ENCODE assay signal across 21 mouse cellular contexts in the genomic region with DNA sequence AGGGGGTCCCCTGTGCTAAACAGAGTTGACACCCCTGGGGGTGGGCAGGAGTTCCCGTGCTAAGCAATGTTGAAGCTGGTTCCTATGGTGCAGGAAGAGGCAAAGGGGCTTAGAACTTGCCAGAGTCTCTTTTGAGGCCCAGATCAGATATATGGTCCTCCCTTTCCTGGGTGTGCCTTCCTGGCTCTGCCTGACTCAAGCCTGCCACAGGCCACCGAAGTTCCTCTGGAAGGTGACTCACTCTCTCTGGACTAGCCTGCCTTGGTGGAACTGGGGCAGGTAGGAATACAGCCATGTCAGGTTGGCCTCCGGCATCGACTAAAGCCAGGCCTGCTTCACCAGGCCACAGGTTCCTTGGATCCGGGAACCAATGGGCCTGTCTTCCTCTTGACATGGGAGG. TPM values are rescaled to one million over a fixed set of nuclear protein-coding genes. Genes with fewer than 3 reads are reported as not detected.
A peak's percentile ranks its signal among the peaks of the same experiment; 100 is the strongest.
DNase-seq lines count a peak whose midpoint lies in the region; ATAC-seq lines count a peak whose summit lies in the region.
"Had no signal": no experiment of that assay in that cellular context is flagged by ENCODE, and none has a peak within 500 bp of the region (broad histone marks: within the 10 kb centered on the region; RNA-seq: fewer than 3 reads in every experiment).

No protein-coding gene starts in this region.

- no peak for ATAC-seq in stomach, embryonic 16.5 days (ENCODE audit: insufficient read depth, low FRiP score)
- ATAC-seq: activated CD4-positive, CD25-positive, alpha-beta regulatory T cell, adult 4 months; forebrain, embryonic 13.5 days; forebrain, embryonic 15.5 days; forebrain, postnatal 0 days; Patski had no signal

- intact Hi-C loops in heart, postnatal 14 days (cut with DNase I) = no loop called here

- H3K4me3 ChIP-seq in heart, embryonic 10.5 days = no peak overlapping the region
- H3K4me3 ChIP-seq in stomach, embryonic 16.5 days (replicated peaks; ENCODE audit: low read length) = no peak overlapping the region
- H3K4me3 ChIP-seq: embryonic facial prominence, embryonic 10.5 days; embryonic facial prominence, embryonic 12.5 days; forebrain, embryonic 13.5 days; forebrain, embryonic 15.5 days had no signal

- no peak overlapping the region for H3K4me2 ChIP-seq in stomach, embryonic 16.5 days (ENCODE audit: low read depth, low read length)
- H3K4me2 ChIP-seq: embryonic facial prominence, embryonic 12.5 days; forebrain, embryonic 13.5 days; forebrain, embryonic 15.5 days had no signal

- WGBS in heart, embryonic 10.5 days = 78% methylated on average over 5 of the region's 5 CpGs
- WGBS in stomach, embryonic 16.5 days = 84% methylated on average over 5 of the region's 5 CpGs

- peaks cover 53% of the 10 kb centered on the region for H3K4me1 ChIP-seq in heart, embryonic 10.5 days
- H3K4me1 ChIP-seq in stomach, embryonic 16.5 days (ENCODE audit: control insufficient read depth, insufficient read depth, low read length) = peaks cover 35% of the 10 kb centered on the region

- no peak for DNase-seq in heart, embryonic 10.5 days (ENCODE audit: low spot score)
- no peak for DNase-seq in heart, postnatal 14 days
- DNase-seq in 416B (ENCODE audit: low read depth) = peak; percentile 68
- DNase-seq in natural killer cell, adult 2 months (ENCODE audit: low spot score in 2 of 2) = no peak
- no peak for DNase-seq in cerebellum, postnatal 14 days
- no peak for DNase-seq in gastrocnemius, adult 18-20 months (ENCODE audit: low spot score)
- DNase-seq: adrenal gland, adult 8-10 months; adrenal gland, postnatal 14 days; cerebellum, adult 11 months; cerebellum, adult 18-20 months; cerebellum, adult 8-10 months; cerebellum, adult 9-11 months; cerebellum, postnatal 25 days; forebrain, postnatal 0 days had no signal

- no peaks in the 10 kb centered on the region for H3K9me3 ChIP-seq in heart, embryonic 10.5 days
- H3K9me3 ChIP-seq in stomach, embryonic 16.5 days (replicated peaks; ENCODE audit: control insufficient read depth, low read length) = no peaks in the 10 kb centered on the region
- H3K9me3 ChIP-seq: embryonic facial prominence, embryonic 10.5 days; embryonic facial prominence, embryonic 12.5 days; forebrain, embryonic 13.5 days; forebrain, embryonic 15.5 days had no signal

- peaks cover 69% of the 10 kb centered on the region for H3K27me3 ChIP-seq in heart, embryonic 10.5 days (ENCODE audit: insufficient read depth, poor library complexity, severe bottlenecking)
- no peaks in the 10 kb centered on the region; the same call in 1 of the 2 replicates for H3K27me3 ChIP-seq in stomach, embryonic 16.5 days (ENCODE audit: control insufficient read depth, insufficient read depth, low read length)
- H3K27me3 ChIP-seq: forebrain, embryonic 13.5 days; forebrain, embryonic 15.5 days; Patski had no signal

- H3K9ac ChIP-seq in stomach, embryonic 16.5 days (ENCODE audit: low read length) = 0 out of 2 replicates have a peak overlapping the region, but pooled peaks have one; percentile 16
- H3K9ac ChIP-seq: embryonic facial prominence, embryonic 12.5 days; forebrain, embryonic 13.5 days; forebrain, embryonic 15.5 days; forebrain, postnatal 0 days had no signal

- H3K27ac ChIP-seq in heart, embryonic 10.5 days = 0 out of 2 replicates have a peak overlapping the region, but pooled peaks have one; percentile 5
- no peak overlapping the region; the same call in 1 of the 2 replicates for H3K27ac ChIP-seq in stomach, embryonic 16.5 days (ENCODE audit: low read length)
- H3K27ac ChIP-seq: embryonic facial prominence, embryonic 10.5 days; embryonic facial prominence, embryonic 12.5 days; forebrain, embryonic 13.5 days; forebrain, embryonic 15.5 days had no signal

- H3K36me3 ChIP-seq in heart, embryonic 10.5 days = no peaks in the 10 kb centered on the region
- H3K36me3 ChIP-seq in stomach, embryonic 16.5 days (ENCODE audit: control insufficient read depth, insufficient read depth, low read length) = no peaks in the 10 kb centered on the region
- H3K36me3 ChIP-seq: embryonic facial prominence, embryonic 10.5 days; embryonic facial prominence, embryonic 12.5 days; forebrain, embryonic 15.5 days had no signal

RNA-seq across cellular contexts. Expression of a gene that starts 38.6 kb away (rescaled TPM):
- 6.7 and 8.0 TPM in 2 replicates for polyA plus RNA-seq in heart, embryonic 10.5 days (2016; fragmentation: Nextera tagmentation; extraction: Ambion mirVana)
- 10 to 100 TPM; 13.9 to 18.3 TPM for total RNA-seq in heart, postnatal 14 days (2021)
- polyA plus RNA-seq in stomach, embryonic 16.5 days (2015; fragmentation: Nextera tagmentation; extraction: Ambion mirVana) = 58.1 and 64.6 TPM in 2 replicates
- total RNA-seq in gastrocnemius, adult 18-20 months (2021) = 10 to 100 TPM in 1 of 2 experiments, 1 to 10 TPM in 1; 8.3 to 10.2 TPM
